Mouse (Mus musculus) liver, embryonic 14.5 days (tissue): ENCODE results near the gene Pld3. TPM values are rescaled to one million over a fixed set of nuclear protein-coding genes. Genes with fewer than 3 reads are reported as not detected.

Experiments used
- ATAC-seq: fragments of 200-750 bp; cut with Nextera tagmentation; 2 replicates; pipeline ENCODE4 v1.8.0; 2017; ENCODE audit warnings: moderate number of reproducible peaks, mild to moderate bottlenecking, moderate library complexity; ENCODE audit not compliant: insufficient read depth
- DNase-seq, 3 experiments: peaks; one replicate each; pipeline ENCODE4 v3.0.0-alpha.2; 2012 to 2013; ENCODE audit warnings: low read depth in 3 of 3, low spot score in 3 of 3
- H3K27ac ChIP-seq: fragments of 300-500 bp; sonication (generic); 2 replicates; pipeline ENCODE4 v1.5.1; 2014; ENCODE audit warnings: moderate library complexity, mild to moderate bottlenecking, control low read depth, inconsistent platforms
- H3K27me3 ChIP-seq: fragments of 300-500 bp; sonication (generic); 2 replicates; pipeline ENCODE4 v1.6.1; 2014; ENCODE audit warnings: mild to moderate bottlenecking, low read length, moderate library complexity; ENCODE audit not compliant: control insufficient read depth, insufficient read depth
- H3K36me3 ChIP-seq: fragments of 300-500 bp; sonication (generic); replicated peaks from 2 replicates; pipeline ENCODE4 v1.6.1; 2014; ENCODE audit warnings: low read depth; ENCODE audit not compliant: control insufficient read depth, insufficient read depth
- H3K4me1 ChIP-seq, 2 experiments: fragments of 200-500 bp in 1 of 2; fragments of 300-500 bp in 1 of 2; sonication (generic) in 1 of 2; replicated peaks; 2 replicates each; pipeline ENCODE4 v1.6.1; 2012 to 2014; ENCODE audit warnings: antibody characterized with exemption in 1 of 2, inconsistent platforms in 1 of 2, low read length in 1 of 2; ENCODE audit not compliant: control insufficient read depth in 2 of 2, insufficient read depth in 2 of 2
- H3K4me2 ChIP-seq: fragments of 300-500 bp; sonication (generic); 2 replicates; pipeline ENCODE4 v1.6.1; 2014; ENCODE audit warnings: low read depth, mild to moderate bottlenecking, control low read depth, moderate library complexity
- H3K4me3 ChIP-seq, 2 experiments: fragments of 200-500 bp in 1 of 2; fragments of 300-500 bp in 1 of 2; sonication (generic) in 1 of 2; 2 replicates each; pipeline ENCODE4 v1.5.1; 2012 to 2014; ENCODE audit warnings: low read depth in 2 of 2, low read length in 2 of 2, mild to moderate bottlenecking in 2 of 2, control low read depth in 1 of 2, inconsistent platforms in 1 of 2, moderate library complexity in 1 of 2; ENCODE audit not compliant: insufficient read depth in 1 of 2
- H3K9ac ChIP-seq: fragments of 300-500 bp; sonication (generic); replicated peaks from 2 replicates; pipeline ENCODE4 v1.6.1; 2014; ENCODE audit warnings: mild to moderate bottlenecking, control low read depth, moderate library complexity
- H3K9me3 ChIP-seq: fragments of 300-500 bp; sonication (generic); 2 replicates; pipeline ENCODE4 v1.6.1; 2016; ENCODE audit warnings: low read length, mixed read lengths; ENCODE audit not compliant: control insufficient read depth
- CTCF ChIP-seq: IDR thresholded peaks from 2 replicates; pipeline ENCODE4 v1.5.1; 2016; ENCODE audit warnings: antibody characterized with exemption, low read depth, control low read depth
- EP300 ChIP-seq: IDR thresholded peaks from 2 replicates; pipeline ENCODE4 v1.6.1; 2016; ENCODE audit warnings: antibody characterized with exemption, low read depth
- WGBS: fragments of 180-500 bp; shearing (Covaris S2); extraction: QIAGEN DNeasy Blood & Tissue Kit; methylation state at CpG from one replicate; pipeline ENCODE4 v1.1.7; 2014; ENCODE audit not compliant: insufficient replicate concordance; 5-methylcytosine and 5-hydroxymethylcytosine counted together
- polyA plus RNA-seq, 2 experiments: library from polyadenylated mRNA; depleted of rRNA in 1 of 2; stranded (reverse) in 1 of 2; unstranded in 1 of 2; fragments of >200 nt; fragmentation: Nextera tagmentation in 1 of 2; extraction: Ambion mirVana in 1 of 2; gene quantifications; 2 replicates each; pipeline versions ENCODE4 v1.2.1 to v1.2.3; 2012 to 2014

The Pld3 gene
- polyA plus RNA-seq, 2 experiments = 55.0 to 55.9 TPM

DNA sequence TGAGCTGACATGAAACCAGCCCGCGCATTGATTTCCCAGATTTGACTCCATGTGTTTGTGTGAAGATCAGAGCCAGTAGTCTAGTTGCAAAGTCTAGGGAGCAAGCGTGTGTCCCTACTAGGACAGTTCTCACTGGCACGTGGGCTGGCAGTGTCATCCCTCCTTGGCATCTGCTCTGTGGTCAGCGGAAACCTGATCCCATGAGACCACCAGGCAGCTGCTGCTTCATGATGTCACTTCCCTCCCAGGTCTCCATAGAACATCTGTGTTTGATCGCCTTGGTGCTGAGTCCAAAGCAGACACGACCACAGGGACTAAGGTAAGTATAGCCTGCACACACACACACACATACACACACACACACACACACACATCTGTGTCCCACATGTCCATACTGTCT lies 25.4 kb upstream of the Pld3 start:
- no peak for ATAC-seq
- no peak for TF ChIP-seq EP300
- H3K4me2 ChIP-seq = no peak overlapping the region
- no peaks in the 10 kb centered on the region for H3K27me3 ChIP-seq
- no peaks in the 10 kb centered on the region for H3K9me3 ChIP-seq
- 85% methylated on average over 7 of the region's 7 CpGs for WGBS
- no peak overlapping the region for H3K9ac ChIP-seq
- H3K4me3 ChIP-seq = no peak overlapping the region
- peaks cover 43% of the 10 kb centered on the region for H3K36me3 ChIP-seq
- H3K4me1 ChIP-seq = no peaks in the 10 kb centered on the region
- H3K27ac ChIP-seq = no peak overlapping the region
- no peak for DNase-seq

DNA sequence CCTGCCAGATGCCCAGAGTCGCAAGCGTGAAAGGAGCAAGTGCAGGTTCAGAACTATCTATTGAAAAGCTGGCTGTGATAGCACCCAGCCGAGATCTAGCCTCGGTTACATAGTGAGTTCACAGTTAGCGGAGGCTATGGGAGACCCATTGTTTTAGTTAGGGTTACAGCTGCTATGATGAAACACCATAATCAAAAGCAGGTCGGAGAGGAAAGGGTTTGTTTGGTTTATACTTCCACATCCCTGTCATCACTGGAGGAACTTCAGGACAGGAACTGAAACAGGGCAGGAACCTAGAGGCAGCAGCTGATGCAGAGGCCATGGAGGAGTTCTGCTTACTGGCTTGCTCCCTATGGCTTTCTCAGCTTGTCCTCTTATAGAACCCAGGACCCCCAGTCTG lies 24.6 kb upstream of the Pld3 start:
- Histone ChIP-seq H3K9ac (no peak overlapping the region), H3K4me1 (no peaks in the 10 kb centered on the region), H3K4me3 (no peak overlapping the region), H3K27me3 (no peaks in the 10 kb centered on the region), H3K4me2 (no peak overlapping the region), H3K27ac (no peak overlapping the region), H3K36me3 (peaks cover 40% of the 10 kb centered on the region), H3K9me3 (no peaks in the 10 kb centered on the region)
- TF ChIP-seq EP300 (no peak), CTCF (no peak)
- WGBS = 79% methylated on average over 6 of the region's 6 CpGs
- no peak for DNase-seq
- no peak for ATAC-seq

DNA sequence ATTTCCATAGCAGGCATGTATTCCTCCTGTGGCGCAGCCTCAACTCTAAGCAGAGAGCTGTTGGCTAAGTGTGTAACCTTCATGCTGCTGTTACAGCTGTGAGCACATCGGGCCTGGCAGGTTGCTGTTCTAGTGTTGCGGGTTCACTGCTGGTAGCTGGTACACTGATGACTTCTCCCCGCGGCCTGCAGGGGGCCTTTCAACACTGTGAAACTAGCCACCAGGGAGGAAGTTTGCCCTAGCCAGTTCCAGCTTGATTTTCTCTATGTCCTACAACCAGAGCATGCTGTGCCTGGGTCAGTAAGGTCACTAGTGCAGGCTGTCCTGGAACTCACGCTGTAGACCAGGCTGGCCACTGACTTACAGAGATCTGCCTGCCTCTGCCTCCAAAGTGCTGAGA lies 23.9 kb upstream of the Pld3 start:
- DNase-seq = no peak
- 56% methylated on average over 6 of the region's 6 CpGs for WGBS

DNA sequence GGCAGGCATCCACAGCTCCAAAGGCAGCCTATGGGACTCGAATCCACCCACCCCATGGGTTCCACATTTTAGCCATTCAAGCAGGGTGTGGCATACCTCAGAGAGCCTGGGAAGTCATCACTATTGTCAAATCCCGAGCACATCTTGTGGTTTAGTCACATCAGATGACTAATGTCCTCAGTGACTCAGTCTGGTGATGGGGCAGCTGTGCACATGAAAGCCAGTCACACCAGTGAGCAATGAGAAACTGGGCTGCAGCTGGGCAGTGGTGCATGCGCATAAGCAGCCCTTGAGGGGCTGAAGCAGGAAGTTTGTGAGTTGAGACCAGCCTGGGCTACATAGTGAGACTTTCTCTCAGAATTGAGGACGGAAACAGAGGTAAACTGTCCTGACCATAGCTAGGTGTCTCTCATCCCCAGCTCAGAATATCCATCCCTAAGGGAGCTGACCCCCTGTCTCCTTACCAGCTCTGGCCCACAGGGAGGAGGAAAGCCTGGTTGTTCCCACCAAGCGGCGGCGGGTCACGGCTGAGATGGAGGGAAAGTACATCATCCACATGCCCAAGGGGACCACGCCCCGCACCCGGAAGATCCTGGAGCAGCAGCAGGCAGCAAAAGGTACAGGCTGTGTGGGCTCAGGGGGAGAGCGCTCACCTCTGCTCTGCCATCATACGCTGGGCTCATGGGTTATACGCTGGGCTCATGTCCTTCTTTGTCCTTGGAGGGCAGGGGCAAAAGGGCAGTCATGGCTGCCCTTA lies 21.3 kb upstream of the Pld3 start:
- TF ChIP-seq EP300 (no peak), CTCF (no peak)
- ATAC-seq (no peak), DNase-seq (no peak)
- Histone ChIP-seq H3K27ac (no peak overlapping the region), H3K36me3 (peaks cover 34% of the 10 kb centered on the region), H3K9ac (no peak overlapping the region), H3K4me3 (no peak overlapping the region), H3K27me3 (no peaks in the 10 kb centered on the region), H3K4me1 (no peaks in the 10 kb centered on the region), H3K9me3 (no peaks in the 10 kb centered on the region), H3K4me2 (no peak overlapping the region)
- 88% methylated on average over 14 of the region's 14 CpGs for WGBS

More for the DNA sequence above, 23.9 kb upstream of the Pld3 start:
- no peaks in the 10 kb centered on the region for H3K4me1 ChIP-seq
- H3K4me3 ChIP-seq = no peak overlapping the region
- H3K9me3 ChIP-seq = no peaks in the 10 kb centered on the region
- no peak overlapping the region for H3K27ac ChIP-seq
- no peaks in the 10 kb centered on the region for H3K27me3 ChIP-seq
- H3K9ac ChIP-seq = no peak overlapping the region
- ATAC-seq = 0 out of 2 replicates have a peak, but pooled peaks have one; percentile 39
- H3K36me3 ChIP-seq = peaks cover 42% of the 10 kb centered on the region
- peak; percentile 81 for TF ChIP-seq CTCF
- TF ChIP-seq EP300 = no peak
- no peak overlapping the region for H3K4me2 ChIP-seq

DNA sequence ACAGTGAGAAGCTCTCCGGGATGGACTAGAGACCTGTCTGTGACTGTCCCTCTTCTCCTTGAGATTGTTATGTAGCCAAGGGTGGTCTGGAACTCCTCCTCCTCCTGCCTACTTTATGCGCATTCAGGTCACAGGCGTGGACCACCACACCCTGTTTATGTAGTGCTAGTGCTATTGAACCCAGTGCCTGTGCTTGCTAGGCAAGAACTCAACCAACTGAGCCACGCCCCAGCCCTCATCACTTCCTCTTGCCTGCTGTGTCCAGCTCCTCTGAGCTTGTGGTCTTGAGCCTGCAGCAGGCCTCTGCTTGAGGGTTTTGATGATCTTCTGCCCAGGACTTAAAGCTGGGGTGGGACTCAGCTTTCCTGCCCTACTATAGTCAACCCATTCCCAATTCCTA lies 19.1 kb upstream of the Pld3 start:
- H3K9ac ChIP-seq = no peak overlapping the region
- no peak overlapping the region for H3K27ac ChIP-seq
- DNase-seq = no peak
- TF ChIP-seq CTCF (no peak), EP300 (no peak)
- peaks cover 28% of the 10 kb centered on the region for H3K36me3 ChIP-seq
- WGBS = 74% methylated on average over 4 of the region's 4 CpGs
- H3K9me3 ChIP-seq = no peaks in the 10 kb centered on the region
- H3K4me1 ChIP-seq = no peaks in the 10 kb centered on the region
- ATAC-seq = no peak
- no peak overlapping the region for H3K4me3 ChIP-seq
- no peak overlapping the region for H3K4me2 ChIP-seq
- no peaks in the 10 kb centered on the region for H3K27me3 ChIP-seq
